Mouse (Mus musculus) cortical plate, adult 2 months (tissue): ENCODE data around the gene Arnt2.

Source experiments
- CTCF ChIP-seq: fragments of 200-500 bp; IDR thresholded peaks from 2 replicates; pipeline ENCODE4 v1.5.1; 2011; ENCODE audit warnings: mild to moderate bottlenecking, control low read depth, low read length; ENCODE audit not compliant: insufficient read depth; ENCODE audit errors: extremely low read depth
- POLR2A ChIP-seq: fragments of 200-500 bp; IDR thresholded peaks from 2 replicates; pipeline ENCODE4 v1.6.1; 2011; ENCODE audit warnings: mild to moderate bottlenecking, low read length, control low read depth; ENCODE audit not compliant: insufficient read depth; ENCODE audit errors: extremely low read depth

DNA sequence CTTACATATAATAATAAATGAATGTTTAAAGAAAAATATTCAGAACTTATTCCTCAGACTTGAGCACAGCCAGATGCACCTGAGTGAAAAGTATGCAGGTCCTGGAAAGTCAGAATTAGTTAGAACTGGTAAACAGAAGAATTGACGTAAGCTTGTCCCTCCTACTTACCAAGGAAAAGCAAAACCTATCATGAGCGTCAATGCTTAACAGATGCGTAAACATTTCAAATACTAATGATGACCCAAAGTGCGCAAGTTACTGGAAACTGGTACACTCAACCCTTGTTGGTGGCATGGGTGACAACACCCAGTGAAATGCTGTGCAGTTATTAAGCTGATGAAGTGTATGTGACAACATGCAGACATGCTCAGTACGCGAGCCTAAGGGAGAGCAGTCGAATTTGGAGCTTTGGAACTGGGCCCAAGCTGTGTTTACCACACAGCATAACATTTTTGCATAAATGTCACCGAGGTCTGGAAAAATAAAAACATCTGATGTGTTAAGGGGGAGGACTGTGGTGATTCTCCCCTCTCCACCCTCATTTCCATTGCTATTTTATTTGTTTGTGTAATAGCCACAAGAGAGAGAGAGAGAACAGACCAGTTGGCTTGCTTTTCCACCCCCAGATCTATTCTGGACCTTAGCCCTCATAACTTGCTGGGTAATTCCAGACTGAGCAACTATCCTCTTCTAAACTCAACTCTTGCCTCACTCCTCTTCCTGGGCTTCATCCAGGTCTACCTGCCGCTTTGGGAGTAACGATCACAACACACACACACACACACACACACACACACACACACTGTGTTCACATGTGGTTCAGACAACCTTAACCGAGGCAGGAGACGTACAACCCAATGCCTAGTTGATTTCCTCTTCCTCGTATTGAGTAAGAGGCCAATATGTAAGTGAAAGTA, 208.6 kb downstream of the Arnt2 start:
- TF ChIP-seq POLR2A = no peak
- no peak for TF ChIP-seq CTCF
